Mouse (Mus musculus) stomach, embryonic 15.5 days (tissue): ENCODE measurements around the gene Psmb1. TPM values are rescaled to one million over a fixed set of nuclear protein-coding genes. Genes with fewer than 3 reads are reported as not detected.
"Not testable (repeated sequence)": the region's sequence is repeated elsewhere in the genome, so short reads cannot be mapped to it uniquely, and the experiment has no call there.

Experiments
- ATAC-seq: fragments of 200-750 bp; cut with Nextera tagmentation; 2 replicates; pipeline ENCODE4 v1.8.0; 2017; ENCODE audit warnings: low read depth, moderate number of reproducible peaks, moderate TSS enrichment; ENCODE audit not compliant: insufficient read depth, low FRiP score
- H3K27ac ChIP-seq: fragments of 300-500 bp; sonication (generic); 2 replicates; pipeline ENCODE4 v1.5.1; 2015; ENCODE audit warnings: mild to moderate bottlenecking, inconsistent platforms
- H3K27me3 ChIP-seq: fragments of 300-500 bp; sonication (generic); replicated peaks from 2 replicates; pipeline ENCODE4 v1.6.1; 2015; ENCODE audit warnings: inconsistent platforms
- H3K36me3 ChIP-seq: fragments of 300-500 bp; sonication (generic); 2 replicates; pipeline ENCODE4 v1.6.1; 2015; ENCODE audit warnings: inconsistent platforms
- H3K4me1 ChIP-seq: fragments of 300-500 bp; sonication (generic); 2 replicates; pipeline ENCODE4 v1.6.1; 2015; ENCODE audit warnings: inconsistent platforms
- H3K4me2 ChIP-seq: fragments of 300-500 bp; sonication (generic); 2 replicates; pipeline ENCODE4 v1.6.1; 2015; ENCODE audit warnings: mild to moderate bottlenecking, inconsistent platforms
- H3K4me3 ChIP-seq: fragments of 300-500 bp; sonication (generic); replicated peaks from 2 replicates; pipeline ENCODE4 v1.5.1; 2015; ENCODE audit warnings: inconsistent platforms
- H3K9ac ChIP-seq: fragments of 300-500 bp; sonication (generic); 2 replicates; pipeline ENCODE4 v1.6.1; 2015; ENCODE audit warnings: inconsistent platforms
- H3K9me3 ChIP-seq: fragments of 300-500 bp; sonication (generic); 2 replicates; pipeline ENCODE4 v1.6.1; 2016; ENCODE audit warnings: inconsistent platforms
- WGBS: fragments of 180-500 bp; shearing (Covaris S2); methylation state at CpG from one replicate; pipeline ENCODE4 v1.1.7; 2015; 5-methylcytosine and 5-hydroxymethylcytosine counted together
- polyA plus RNA-seq: library from polyadenylated mRNA; unstranded; fragments of >200 nt; fragmentation: Nextera tagmentation; extraction: Ambion mirVana; gene quantifications from 2 replicates; pipeline ENCODE4 v1.2.1, GENCODE M21; 2015

Psmb1 gene
- polyA plus RNA-seq, 1 experiment from 2014 or later: 248 TPM

DNA sequence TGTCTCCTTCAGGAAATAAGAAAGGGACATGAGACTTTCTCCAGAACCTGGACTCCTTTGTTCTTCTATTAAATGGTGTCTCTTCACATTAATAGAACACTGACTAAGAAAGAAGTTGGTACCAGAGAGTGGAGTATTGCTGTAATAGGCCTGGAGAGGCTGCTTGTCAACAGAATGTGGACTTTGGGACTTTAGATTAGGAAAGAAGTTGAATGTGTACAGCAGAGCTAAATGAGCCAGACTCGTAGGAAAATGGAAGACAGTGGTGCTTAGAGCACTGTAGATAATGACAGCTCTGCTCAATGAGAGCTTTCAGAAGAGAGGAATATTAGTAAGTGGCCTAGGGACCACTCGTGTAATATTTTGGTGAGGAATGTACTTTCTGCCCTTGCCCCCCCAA lies 43.0 kb downstream of the Psmb1 start:
- WGBS: 80% methylated on average over 2 of the region's 2 CpGs
- no peak overlapping the region for H3K4me2 ChIP-seq

DNA sequence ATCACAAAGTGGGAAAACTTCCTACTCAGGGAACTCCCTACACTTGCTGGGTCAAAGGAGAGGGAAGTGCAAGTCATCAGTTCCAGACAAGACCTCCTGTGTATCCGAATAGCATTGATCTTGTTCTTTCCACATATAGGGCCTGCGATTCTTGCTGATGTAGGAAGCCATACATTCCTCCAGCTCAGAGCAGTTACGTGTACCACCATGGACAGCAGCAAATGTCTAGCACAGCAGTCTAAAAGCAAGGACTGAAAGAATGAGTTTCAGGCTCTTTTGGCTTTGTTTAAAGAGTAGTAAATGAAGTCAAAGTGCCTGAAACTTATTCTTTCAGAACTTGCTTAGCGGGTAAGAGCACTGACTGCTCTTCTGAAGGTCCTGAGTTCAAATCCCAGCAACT lies 44.3 kb downstream of the Psmb1 start:
- Histone ChIP-seq H3K36me3 (no peaks in the 10 kb centered on the region), H3K4me2 (no peak overlapping the region), H3K27me3 (no peaks in the 10 kb centered on the region), H3K4me1 (no peaks in the 10 kb centered on the region), H3K4me3 (no peak overlapping the region), H3K27ac (no peak overlapping the region), H3K9ac (no peak overlapping the region), H3K9me3 (no peaks in the 10 kb centered on the region)
- 78% methylated on average over 4 of the region's 4 CpGs for WGBS
- ATAC-seq: no peak

More for the DNA sequence above, 43.0 kb downstream of the Psmb1 start:
- ATAC-seq: no peak
- H3K27me3 ChIP-seq: no peaks in the 10 kb centered on the region
- H3K36me3 ChIP-seq: no peaks in the 10 kb centered on the region
- H3K9ac ChIP-seq: no peak overlapping the region
- no peaks in the 10 kb centered on the region for H3K4me1 ChIP-seq
- H3K27ac ChIP-seq: no peak overlapping the region
- H3K9me3 ChIP-seq: no peaks in the 10 kb centered on the region
- no peak overlapping the region for H3K4me3 ChIP-seq

DNA sequence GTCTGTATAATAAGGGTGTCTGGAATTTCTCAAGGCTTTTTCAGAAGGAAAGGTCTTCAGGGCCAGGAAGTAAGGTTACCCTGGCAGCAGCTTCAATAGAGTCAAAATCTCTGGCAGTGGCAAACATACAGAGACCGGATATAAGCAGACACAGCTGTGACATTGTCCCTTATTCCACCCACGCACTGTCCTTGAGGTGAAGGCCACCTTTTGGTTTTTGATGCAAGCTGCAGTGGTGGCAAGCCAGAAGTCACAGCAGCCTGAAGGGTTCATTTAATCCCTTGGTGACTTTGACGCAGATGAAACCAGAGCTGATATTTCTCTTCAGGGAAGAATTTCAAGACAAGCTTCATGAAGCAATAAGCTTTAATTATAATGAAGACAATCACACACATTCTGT lies 49.9 kb downstream of the Psmb1 start:
- Histone ChIP-seq H3K4me1 (no peaks in the 10 kb centered on the region), H3K9me3 (no peaks in the 10 kb centered on the region), H3K4me2 (no peak overlapping the region), H3K9ac (no peak overlapping the region), H3K27ac (no peak overlapping the region), H3K4me3 (no peak overlapping the region), H3K27me3 (no peaks in the 10 kb centered on the region), H3K36me3 (no peaks in the 10 kb centered on the region)
- 62% methylated on average over 3 of the region's 3 CpGs for WGBS
- no peak for ATAC-seq

DNA sequence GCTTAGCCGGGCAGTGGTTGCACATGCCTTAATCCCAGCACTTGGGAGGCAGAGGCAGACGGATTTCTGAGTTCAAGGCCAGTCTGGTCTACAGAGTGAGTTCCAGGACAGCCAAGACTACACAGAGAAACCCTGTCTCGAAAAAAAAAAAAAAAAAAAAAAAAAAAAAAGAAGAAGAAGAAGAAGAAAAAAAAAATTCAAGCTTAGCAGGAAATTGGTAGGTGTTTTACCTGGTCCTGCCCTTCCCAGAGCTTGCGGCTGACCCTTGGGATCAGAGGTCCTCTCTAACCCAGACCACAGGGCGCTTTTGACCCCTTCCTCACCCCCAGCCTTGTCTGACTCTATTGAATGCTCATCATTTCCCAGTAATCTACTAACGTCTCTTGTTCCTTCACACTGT lies 50.4 kb downstream of the Psmb1 start:
- H3K4me1 ChIP-seq, H3K27ac ChIP-seq, H3K36me3 ChIP-seq, H3K9me3 ChIP-seq, ATAC-seq, H3K4me2 ChIP-seq, H3K27me3 ChIP-seq, H3K4me3 ChIP-seq, H3K9ac ChIP-seq: not testable (repeated sequence)
- WGBS: 69% methylated on average over 6 of the region's 6 CpGs

DNA sequence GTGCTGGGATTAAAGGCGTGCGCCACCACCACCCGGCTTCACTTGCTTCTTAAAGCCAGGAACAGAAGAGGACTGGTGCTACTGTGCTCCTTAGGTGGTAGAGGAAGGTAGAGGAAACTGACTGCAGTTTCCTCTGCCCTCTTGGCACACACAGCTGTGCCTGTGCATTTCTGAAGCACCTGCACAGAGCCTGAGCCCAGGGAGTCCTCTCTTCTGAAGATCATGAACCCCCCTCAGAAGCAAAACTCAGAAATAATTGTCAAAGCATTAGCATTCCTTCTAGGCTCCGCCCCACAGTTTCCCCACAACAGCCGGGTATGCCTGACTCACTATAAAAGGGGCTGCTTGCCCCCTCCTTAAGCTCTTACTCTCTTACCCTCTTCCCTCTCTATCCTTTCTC lies 51.7 kb downstream of the Psmb1 start:
- 67% methylated on average over 5 of the region's 5 CpGs for WGBS
- H3K9ac ChIP-seq: no peak overlapping the region
- no peak overlapping the region for H3K4me3 ChIP-seq

DNA sequence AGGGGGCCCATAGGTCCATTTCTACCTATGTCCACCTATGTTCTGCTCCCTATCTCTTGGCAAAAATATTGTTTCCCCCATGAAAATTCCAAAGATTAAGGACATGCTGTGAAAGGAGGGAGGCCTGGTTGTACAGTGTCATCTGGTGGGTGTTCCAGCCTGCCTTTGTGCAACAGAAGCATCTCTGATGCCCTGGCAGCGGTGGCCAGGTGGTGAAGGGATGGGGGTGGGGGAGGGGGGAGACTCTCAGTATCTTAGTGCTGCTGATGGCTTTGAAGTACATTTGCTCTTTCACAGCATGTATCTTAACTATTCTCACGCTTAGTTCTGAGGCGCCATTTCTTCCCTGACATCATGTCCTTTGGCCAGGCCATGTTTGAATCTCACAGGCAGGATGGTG lies 54.1 kb downstream of the Psmb1 start:
- no peaks in the 10 kb centered on the region for H3K27me3 ChIP-seq
- H3K9me3 ChIP-seq: no peaks in the 10 kb centered on the region
- no peak overlapping the region for H3K9ac ChIP-seq
- peaks cover 5% of the 10 kb centered on the region; the same call in 1 of the 2 replicates for H3K4me1 ChIP-seq
- no peak overlapping the region for H3K27ac ChIP-seq
- ATAC-seq: no peak
- no peak overlapping the region for H3K4me3 ChIP-seq
- H3K36me3 ChIP-seq: no peaks in the 10 kb centered on the region
- 77% methylated on average over 3 of the region's 3 CpGs for WGBS
- no peak overlapping the region for H3K4me2 ChIP-seq

More for the DNA sequence above, 51.7 kb downstream of the Psmb1 start:
- Histone ChIP-seq H3K27me3 (no peaks in the 10 kb centered on the region), H3K4me2 (no peak overlapping the region), H3K27ac (no peak overlapping the region), H3K36me3 (no peaks in the 10 kb centered on the region), H3K9me3 (no peaks in the 10 kb centered on the region), H3K4me1 (no peaks in the 10 kb centered on the region)
- no peak for ATAC-seq

DNA sequence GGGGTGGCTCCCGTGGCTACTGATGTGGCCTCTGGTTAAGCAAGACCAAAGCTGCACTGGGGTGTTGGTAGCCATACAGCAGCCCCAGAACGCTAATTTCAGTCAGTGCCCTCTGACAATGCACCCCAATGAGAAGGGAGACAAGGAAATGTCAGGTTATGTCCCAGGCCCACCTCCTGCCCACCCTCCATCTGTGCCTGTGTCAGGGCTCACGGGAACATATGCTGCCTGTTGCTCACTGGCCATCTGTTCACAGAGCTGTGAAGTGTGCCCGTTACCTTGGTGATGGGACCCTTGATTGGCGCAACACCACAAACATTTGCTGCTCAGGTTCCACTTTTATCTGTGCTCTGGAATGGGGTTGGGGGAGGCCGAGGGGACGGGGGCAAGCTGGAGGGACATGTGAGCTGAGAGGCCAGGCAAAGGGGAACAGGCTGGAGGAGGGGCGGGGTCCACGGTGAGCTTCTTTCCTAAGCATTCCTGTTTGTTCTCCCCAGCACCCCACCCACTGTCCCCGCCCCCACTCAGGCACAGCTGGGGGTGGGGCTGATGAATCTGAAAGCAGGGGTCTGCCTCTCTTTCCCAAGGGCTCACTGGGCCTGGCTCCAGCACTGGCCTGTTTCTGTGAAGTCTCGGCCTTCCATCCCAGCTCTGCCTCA lies 59.0 kb downstream of the Psmb1 start:
- ATAC-seq: peak; percentile 56; the same call in 1 of the 2 replicates
- Histone ChIP-seq H3K36me3 (no peaks in the 10 kb centered on the region), H3K4me1 (peaks cover 9% of the 10 kb centered on the region; the same call in 1 of the 2 replicates), H3K27ac (no peak overlapping the region), H3K27me3 (no peaks in the 10 kb centered on the region), H3K9me3 (no peaks in the 10 kb centered on the region), H3K9ac (no peak overlapping the region), H3K4me2 (peak overlapping the region; percentile 38), H3K4me3 (no peak overlapping the region)
- 11% methylated on average over 11 of the region's 11 CpGs for WGBS

DNA sequence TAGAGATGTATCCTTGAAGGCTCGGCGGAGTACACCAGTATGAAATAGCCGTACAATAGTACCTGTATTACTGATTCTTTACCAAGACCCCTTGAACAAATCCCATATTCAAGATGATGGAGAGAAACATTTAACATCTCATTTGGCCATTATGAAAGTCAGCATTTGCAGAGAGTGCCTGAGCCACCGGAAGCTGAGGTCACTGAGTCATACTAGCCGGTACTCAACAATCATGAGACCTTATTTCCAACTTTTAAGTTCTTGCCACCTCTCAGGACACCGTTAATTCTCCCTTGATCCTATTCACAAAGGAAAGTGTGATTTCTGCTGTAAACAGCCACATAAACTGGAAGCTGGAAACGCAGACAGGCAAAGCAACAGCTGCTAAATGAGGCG lies 59.5 kb downstream of the Psmb1 start:
- ATAC-seq: no peak
- Histone ChIP-seq H3K27me3 (no peaks in the 10 kb centered on the region), H3K9ac (no peak overlapping the region), H3K4me2 (peak overlapping the region; percentile 38; the same call in 1 of the 2 replicates), H3K27ac (no peak overlapping the region), H3K9me3 (no peaks in the 10 kb centered on the region), H3K4me1 (peaks cover 9% of the 10 kb centered on the region; the same call in 1 of the 2 replicates), H3K4me3 (no peak overlapping the region), H3K36me3 (no peaks in the 10 kb centered on the region)
- 50% methylated on average over 8 of the region's 8 CpGs for WGBS

DNA sequence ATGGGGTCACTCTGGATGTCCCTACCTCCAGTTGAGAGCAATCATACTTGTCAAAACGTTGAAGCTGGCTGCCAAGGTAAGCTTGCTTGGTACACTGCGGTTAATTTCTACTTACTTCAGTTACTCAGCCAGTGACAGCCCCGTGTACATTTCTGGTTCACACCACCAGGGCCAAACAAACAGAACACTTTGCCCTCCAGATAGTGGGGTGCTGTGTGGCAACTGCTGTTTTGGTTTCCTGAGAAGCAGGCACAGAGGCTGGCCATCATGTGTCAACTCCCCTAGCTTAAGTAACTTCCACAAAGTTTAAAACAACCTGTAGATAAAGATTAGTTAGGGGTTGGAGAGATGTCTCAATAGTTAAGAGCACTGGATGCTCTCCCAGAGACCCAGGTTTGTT lies 64.8 kb downstream of the Psmb1 start:
- no peaks in the 10 kb centered on the region for H3K9me3 ChIP-seq
- no peak overlapping the region for H3K9ac ChIP-seq
- H3K4me2 ChIP-seq: no peak overlapping the region
- peaks cover 7% of the 10 kb centered on the region; the same call in 1 of the 2 replicates for H3K36me3 ChIP-seq
- 69% methylated on average over 3 of the region's 3 CpGs for WGBS
- no peaks in the 10 kb centered on the region for H3K27me3 ChIP-seq
- no peak for ATAC-seq
- no peak overlapping the region for H3K4me3 ChIP-seq
- H3K4me1 ChIP-seq: no peaks in the 10 kb centered on the region
- H3K27ac ChIP-seq: no peak overlapping the region

DNA sequence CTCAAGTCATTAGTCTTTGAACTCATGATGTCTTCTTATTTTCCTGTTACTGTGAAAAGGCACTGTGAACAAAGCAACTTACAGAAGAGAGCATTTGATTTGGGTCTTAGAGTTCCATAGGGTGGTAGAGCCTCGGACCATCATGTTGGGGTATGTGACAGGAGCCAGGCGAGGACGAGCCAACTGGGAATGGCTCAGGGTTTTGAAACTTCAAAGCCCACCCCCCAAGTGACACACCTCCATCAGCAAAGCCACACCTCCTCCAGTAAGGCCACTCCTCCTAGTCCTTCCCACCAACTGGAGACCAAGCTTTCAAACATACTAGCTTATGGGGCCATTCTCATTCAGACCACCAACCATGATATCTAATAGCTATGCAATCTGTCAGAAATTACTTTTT lies 67.5 kb downstream of the Psmb1 start:
- Histone ChIP-seq H3K36me3 (peaks cover 14% of the 10 kb centered on the region; the same call in 1 of the 2 replicates), H3K27me3 (no peaks in the 10 kb centered on the region), H3K9ac (no peak overlapping the region), H3K4me2 (no peak overlapping the region), H3K27ac (no peak overlapping the region), H3K9me3 (no peaks in the 10 kb centered on the region), H3K4me1 (no peaks in the 10 kb centered on the region), H3K4me3 (no peak overlapping the region)
- no peak for ATAC-seq
- 82% methylated on average over 3 of the region's 3 CpGs for WGBS

DNA sequence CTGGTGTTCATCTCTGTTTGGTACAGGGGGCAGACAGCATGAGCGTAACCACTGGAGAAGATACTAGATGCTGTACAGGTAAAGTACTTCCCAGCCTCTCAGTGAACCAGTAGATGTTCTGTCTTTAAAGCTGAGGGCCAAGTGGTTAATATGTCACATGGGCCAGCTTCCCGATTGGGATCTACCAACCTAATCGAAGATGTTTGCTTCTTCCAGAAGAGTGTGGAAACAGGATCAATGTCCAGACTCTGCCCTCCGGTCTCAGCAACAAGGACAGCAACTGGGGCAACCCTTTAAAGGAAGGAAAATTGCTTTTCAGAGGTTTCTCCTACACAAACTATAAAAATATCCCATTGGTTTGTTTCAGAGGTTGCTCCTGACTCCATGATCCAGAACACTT lies 68.0 kb downstream of the Psmb1 start:
- H3K9me3 ChIP-seq: no peaks in the 10 kb centered on the region
- H3K27me3 ChIP-seq: no peaks in the 10 kb centered on the region
- H3K4me1 ChIP-seq: no peaks in the 10 kb centered on the region
- ATAC-seq: no peak
- H3K27ac ChIP-seq: no peak overlapping the region
- H3K4me3 ChIP-seq: no peak overlapping the region
- H3K36me3 ChIP-seq: peaks cover 17% of the 10 kb centered on the region; the same call in 1 of the 2 replicates
- WGBS: 91% methylated on average over 4 of the region's 4 CpGs
- H3K4me2 ChIP-seq: no peak overlapping the region
- no peak overlapping the region for H3K9ac ChIP-seq

DNA sequence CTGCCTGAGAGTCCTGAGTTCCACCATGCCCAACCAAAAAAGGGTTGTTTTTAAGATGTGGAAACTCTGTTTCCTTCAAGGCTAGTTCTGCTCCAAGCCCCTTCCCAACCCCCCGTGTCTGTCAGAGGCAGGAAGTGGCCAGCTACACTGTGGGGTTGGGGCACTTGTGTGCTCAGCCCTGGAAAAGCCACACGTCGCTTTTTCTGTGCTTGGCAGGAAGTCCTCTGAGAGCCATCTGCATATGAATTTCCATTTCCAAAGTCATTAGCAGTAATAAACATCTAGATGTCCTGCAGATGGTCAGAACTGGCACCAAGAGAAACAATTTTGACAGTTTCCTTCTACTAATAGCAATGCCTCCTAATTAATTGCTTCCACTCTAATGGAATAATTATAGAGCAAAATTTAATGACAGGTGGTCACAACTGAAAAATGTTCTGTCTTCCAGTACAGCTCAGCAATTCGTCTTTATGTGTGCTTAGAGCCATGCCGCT lies 68.5 kb downstream of the Psmb1 start:
- WGBS: 53% methylated on average over 5 of the region's 5 CpGs
- H3K36me3 ChIP-seq: peaks cover 19% of the 10 kb centered on the region

More for the DNA sequence above, 68.5 kb downstream of the Psmb1 start:
- no peak overlapping the region for H3K4me3 ChIP-seq
- H3K27ac ChIP-seq: no peak overlapping the region
- no peak for ATAC-seq
- no peaks in the 10 kb centered on the region for H3K27me3 ChIP-seq
- H3K4me1 ChIP-seq: no peaks in the 10 kb centered on the region
- H3K4me2 ChIP-seq: no peak overlapping the region
- H3K9ac ChIP-seq: no peak overlapping the region
- H3K9me3 ChIP-seq: no peaks in the 10 kb centered on the region
